Mouse (Mus musculus) forebrain, embryonic 16.5 days (tissue): Measurements from ENCODE around the gene Nod1. TPM values are rescaled to one million over a fixed set of nuclear protein-coding genes. Genes with fewer than 3 reads are reported as not detected.

Experiments
- ATAC-seq: fragments of 200-750 bp; cut with Nextera tagmentation; 2 replicates; pipeline ENCODE4 v1.8.0; 2017; ENCODE audit warnings: mild to moderate bottlenecking, moderate library complexity
- H3K27ac ChIP-seq: fragments of 300-500 bp; sonication (generic); 2 replicates; pipeline ENCODE4 v1.5.1; 2014; ENCODE audit warnings: low read length, control low read depth
- H3K27me3 ChIP-seq: fragments of 300-500 bp; sonication (generic); replicated peaks from 2 replicates; pipeline ENCODE4 v1.6.1; 2014; ENCODE audit warnings: low read length; ENCODE audit not compliant: control insufficient read depth, insufficient read depth
- H3K36me3 ChIP-seq: fragments of 300-500 bp; sonication (generic); 2 replicates; pipeline ENCODE4 v1.6.1; 2014; ENCODE audit not compliant: control insufficient read depth, insufficient read depth
- H3K4me1 ChIP-seq: fragments of 300-500 bp; sonication (generic); replicated peaks from 2 replicates; pipeline ENCODE4 v1.6.1; 2014; ENCODE audit warnings: low read length; ENCODE audit not compliant: control insufficient read depth, insufficient read depth
- H3K4me2 ChIP-seq: fragments of 300-500 bp; sonication (generic); 2 replicates; pipeline ENCODE4 v1.6.1; 2014; ENCODE audit warnings: mild to moderate bottlenecking, low read length, control low read depth
- H3K4me3 ChIP-seq: fragments of 300-500 bp; sonication (generic); replicated peaks from 2 replicates; pipeline ENCODE4 v1.5.1; 2014; ENCODE audit warnings: mild to moderate bottlenecking, low read length, control low read depth
- H3K9ac ChIP-seq: fragments of 300-500 bp; sonication (generic); replicated peaks from 2 replicates; pipeline ENCODE4 v1.6.1; 2014; ENCODE audit warnings: low read depth, low read length, control low read depth
- H3K9me3 ChIP-seq: fragments of 300-500 bp; sonication (generic); 2 replicates; pipeline ENCODE4 v1.6.1; 2016; ENCODE audit warnings: low read length; ENCODE audit not compliant: control insufficient read depth
- WGBS: fragments of 180-500 bp; shearing (Covaris S2); extraction: QIAGEN DNeasy Blood & Tissue Kit; methylation state at CpG from one replicate; pipeline ENCODE4 v1.1.7; 2014; 5-methylcytosine and 5-hydroxymethylcytosine counted together
- polyA plus RNA-seq: library from polyadenylated mRNA; unstranded; fragments of >200 nt; fragmentation: Nextera tagmentation; extraction: Ambion mirVana; gene quantifications from 2 replicates; pipeline ENCODE4 v1.2.1, GENCODE M21; 2015

Gene Nod1
- polyA plus RNA-seq, 1 experiment from 2014 or later = 2.3 TPM

DNA sequence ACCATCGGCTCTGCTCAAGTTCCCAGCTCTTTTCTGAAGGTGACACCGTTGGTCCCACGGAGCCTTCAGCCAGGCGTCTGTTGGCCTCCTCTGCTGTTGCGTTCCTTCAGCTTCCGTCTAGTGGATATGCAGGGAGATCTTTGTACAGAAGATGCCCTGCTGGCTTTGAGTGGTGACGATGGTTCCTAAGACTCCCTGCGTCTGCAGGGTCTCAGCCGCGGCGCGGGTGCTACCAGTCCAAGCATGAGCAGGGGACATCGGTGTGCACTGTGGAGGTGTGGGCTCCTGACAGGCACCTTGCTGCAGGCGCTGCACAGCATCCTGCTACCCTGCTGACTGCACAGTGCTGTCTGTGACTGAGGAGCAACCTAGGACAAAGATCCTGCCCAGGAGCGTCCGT lies 47.9 kb downstream of the Nod1 start:
- WGBS = 96% methylated on average over 16 of the region's 16 CpGs

DNA sequence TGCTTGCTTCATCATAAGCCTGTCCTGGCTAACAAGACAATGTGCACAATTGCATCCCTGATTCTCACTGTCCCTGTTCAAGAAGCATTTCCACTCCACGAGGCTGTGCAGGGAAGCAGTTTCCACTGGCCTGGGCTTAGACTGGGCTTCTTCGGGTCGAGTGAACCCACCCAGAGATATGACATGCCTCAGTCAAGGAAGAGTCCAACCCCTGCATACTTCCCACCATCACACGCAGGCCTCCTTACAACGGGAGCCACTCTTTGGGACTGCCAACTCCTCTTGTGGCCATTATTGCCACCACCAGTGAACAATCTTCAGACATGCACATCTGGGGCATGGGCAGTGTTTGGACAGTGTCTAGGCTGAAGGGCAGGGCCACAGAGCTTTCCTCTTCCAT lies 53.9 kb downstream of the Nod1 start:
- Histone ChIP-seq H3K9ac (no peak overlapping the region), H3K36me3 (no peaks in the 10 kb centered on the region), H3K27ac (no peak overlapping the region), H3K4me1 (no peaks in the 10 kb centered on the region), H3K4me3 (no peak overlapping the region), H3K9me3 (no peaks in the 10 kb centered on the region), H3K27me3 (no peaks in the 10 kb centered on the region), H3K4me2 (no peak overlapping the region)
- no peak for ATAC-seq
- 91% methylated on average over 5 of the region's 5 CpGs for WGBS

More for the DNA sequence above, 47.9 kb downstream of the Nod1 start:
- H3K36me3 ChIP-seq = no peaks in the 10 kb centered on the region
- no peak for ATAC-seq
- H3K4me2 ChIP-seq = no peak overlapping the region
- no peaks in the 10 kb centered on the region for H3K27me3 ChIP-seq
- no peaks in the 10 kb centered on the region for H3K9me3 ChIP-seq
- H3K27ac ChIP-seq = no peak overlapping the region
- H3K4me3 ChIP-seq = no peak overlapping the region
- no peak overlapping the region for H3K9ac ChIP-seq
- no peaks in the 10 kb centered on the region for H3K4me1 ChIP-seq

DNA sequence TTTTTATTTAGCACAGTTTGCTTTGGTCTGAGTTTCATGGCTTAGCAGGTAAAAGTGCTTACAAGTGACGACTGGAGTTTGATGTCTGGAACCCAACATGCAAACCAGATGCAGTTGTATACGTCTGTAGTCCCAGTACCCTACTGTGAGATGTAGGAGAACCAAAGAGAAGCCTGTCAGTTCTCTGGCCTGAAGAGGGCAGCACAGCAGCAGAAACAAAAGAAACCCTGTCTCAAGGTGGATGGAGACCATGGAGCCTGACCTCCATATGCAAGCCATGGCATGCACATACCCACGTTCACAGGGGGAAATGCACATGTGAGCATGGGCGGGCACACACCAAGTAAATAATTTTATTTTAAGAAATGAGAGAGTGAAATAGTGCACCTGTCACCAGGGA lies 54.9 kb downstream of the Nod1 start:
- H3K4me3 ChIP-seq = no peak overlapping the region
- H3K9me3 ChIP-seq = no peaks in the 10 kb centered on the region
- H3K4me1 ChIP-seq = no peaks in the 10 kb centered on the region
- H3K27ac ChIP-seq = no peak overlapping the region
- H3K9ac ChIP-seq = no peak overlapping the region
- ATAC-seq = no peak
- H3K4me2 ChIP-seq = no peak overlapping the region
- 48% methylated on average over 4 of the region's 4 CpGs for WGBS
- no peaks in the 10 kb centered on the region for H3K27me3 ChIP-seq
- no peaks in the 10 kb centered on the region for H3K36me3 ChIP-seq

DNA sequence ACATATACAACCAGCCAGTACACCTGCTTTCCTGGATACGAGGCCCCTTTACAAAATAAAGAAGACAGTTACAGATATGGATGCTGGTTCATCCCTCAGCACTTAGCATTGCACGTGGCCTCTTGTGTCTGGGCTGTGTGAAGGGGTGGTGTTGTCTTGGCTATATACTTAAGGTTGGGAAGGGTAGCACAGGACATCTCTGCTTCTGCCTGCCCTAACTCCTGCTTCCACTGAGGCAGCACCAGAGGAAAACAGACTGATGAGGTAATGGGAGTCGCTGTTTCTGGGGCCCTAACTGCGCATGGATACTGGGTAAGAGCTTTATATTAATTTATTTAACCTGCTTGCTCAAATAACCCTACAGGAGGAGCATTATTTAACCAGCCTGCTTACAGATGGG lies 55.5 kb downstream of the Nod1 start:
- H3K36me3 ChIP-seq = no peaks in the 10 kb centered on the region
- no peak overlapping the region for H3K4me3 ChIP-seq
- H3K4me1 ChIP-seq = no peaks in the 10 kb centered on the region
- no peak overlapping the region for H3K9ac ChIP-seq
- no peaks in the 10 kb centered on the region for H3K9me3 ChIP-seq
- WGBS = 83% methylated on average over 4 of the region's 4 CpGs
- no peak overlapping the region for H3K27ac ChIP-seq
- no peak for ATAC-seq
- no peak overlapping the region for H3K4me2 ChIP-seq
- H3K27me3 ChIP-seq = no peaks in the 10 kb centered on the region

DNA sequence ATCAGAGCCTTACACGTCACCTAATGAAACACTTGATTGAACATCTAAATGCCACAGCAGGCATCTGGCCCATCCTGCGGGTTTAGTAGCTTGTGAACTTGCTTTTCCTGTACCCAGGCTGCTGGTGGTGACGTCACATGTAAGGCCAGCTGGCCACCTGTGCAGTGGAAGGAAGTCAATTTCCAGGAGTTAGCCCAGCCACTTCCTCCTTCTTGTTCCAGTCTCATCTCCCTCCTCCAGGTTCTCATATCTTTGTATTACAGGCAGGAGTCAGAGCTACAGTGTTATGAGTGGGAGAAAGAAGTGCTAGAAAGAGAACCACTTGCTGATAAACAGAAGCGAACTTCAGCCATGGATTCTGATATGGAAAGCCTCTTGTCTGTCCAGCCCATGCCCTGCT lies 56.2 kb downstream of the Nod1 start:
- Histone ChIP-seq H3K4me1 (no peaks in the 10 kb centered on the region), H3K4me2 (no peak overlapping the region), H3K4me3 (no peak overlapping the region), H3K36me3 (no peaks in the 10 kb centered on the region), H3K27me3 (no peaks in the 10 kb centered on the region), H3K27ac (no peak overlapping the region), H3K9me3 (no peaks in the 10 kb centered on the region), H3K9ac (no peak overlapping the region)
- WGBS = 70% methylated on average over 4 of the region's 4 CpGs
- no peak for ATAC-seq

DNA sequence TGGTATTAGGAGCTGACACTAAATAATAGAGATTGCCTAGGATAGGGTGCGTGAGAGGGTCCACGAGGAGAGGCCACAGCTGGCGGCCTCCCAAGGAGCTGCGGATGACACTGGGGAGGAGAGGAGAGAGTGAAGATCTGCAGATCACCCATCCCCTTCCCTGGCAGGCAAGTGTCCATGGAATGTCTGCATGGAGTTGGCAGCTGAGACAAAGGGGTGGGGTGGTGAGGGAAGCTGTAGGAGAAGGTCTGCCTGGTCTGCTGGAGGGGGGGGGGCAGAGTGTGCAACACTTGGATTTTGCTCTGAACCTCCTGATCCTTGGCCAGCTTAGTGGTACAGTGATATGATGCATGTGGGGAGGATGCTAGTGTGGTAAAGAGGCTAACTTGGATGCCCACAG lies 57.4 kb downstream of the Nod1 start:
- H3K27ac ChIP-seq = no peak overlapping the region
- no peak overlapping the region for H3K4me2 ChIP-seq
- no peak overlapping the region for H3K4me3 ChIP-seq
- no peaks in the 10 kb centered on the region for H3K36me3 ChIP-seq
- ATAC-seq = no peak
- H3K9ac ChIP-seq = no peak overlapping the region
- no peaks in the 10 kb centered on the region for H3K27me3 ChIP-seq
- no peaks in the 10 kb centered on the region for H3K9me3 ChIP-seq
- WGBS = 96% methylated on average over 4 of the region's 4 CpGs
- H3K4me1 ChIP-seq = no peaks in the 10 kb centered on the region

DNA sequence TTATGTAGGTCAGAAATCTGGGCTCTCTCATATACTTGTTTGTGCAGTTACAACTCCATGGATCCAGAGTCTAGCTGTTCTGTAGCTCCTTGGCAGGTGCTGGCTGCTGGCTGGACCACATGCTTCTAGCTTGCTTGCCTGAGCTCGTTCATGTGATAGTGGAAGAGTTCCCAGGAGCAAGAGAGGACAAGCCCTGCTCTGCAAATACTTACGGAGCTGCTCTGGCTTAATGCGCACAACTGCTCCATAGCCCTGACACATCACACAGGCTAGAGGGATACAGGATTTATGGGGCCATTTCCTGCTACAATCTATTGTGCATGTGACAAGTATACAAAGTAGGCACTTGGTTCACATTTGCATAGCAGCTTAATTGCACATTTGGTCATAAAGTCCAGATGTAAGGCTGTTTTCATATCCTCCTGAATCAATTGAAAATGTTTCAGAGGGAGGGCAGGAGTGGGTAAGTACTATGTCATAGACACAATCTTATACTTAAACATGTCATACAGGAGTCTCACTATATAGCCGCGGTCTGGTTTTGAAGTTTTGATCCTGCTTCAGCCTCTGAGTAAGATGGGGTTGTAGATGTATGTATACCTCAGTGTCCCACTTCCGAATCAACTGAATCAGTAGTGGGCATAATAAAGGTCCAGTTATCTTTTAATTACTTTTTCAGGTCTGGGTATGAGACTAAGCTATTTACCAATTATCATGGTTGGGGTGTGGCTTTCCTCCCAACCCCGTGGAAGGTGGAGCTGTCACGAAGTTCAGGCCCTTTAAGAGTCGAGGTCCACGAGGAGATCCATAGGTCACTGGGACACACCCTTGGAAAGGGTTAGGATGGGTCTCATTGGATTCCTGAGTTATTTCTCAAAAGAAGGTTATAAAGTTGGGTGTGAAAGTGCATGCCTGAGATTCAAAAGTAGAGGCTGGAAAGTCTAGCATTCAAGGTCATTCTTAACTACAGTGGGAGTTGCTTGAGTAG lies 66.1 kb downstream of the Nod1 start:
- H3K36me3 ChIP-seq = no peaks in the 10 kb centered on the region
- H3K4me2 ChIP-seq = no peak overlapping the region
- no peak for ATAC-seq
- H3K9ac ChIP-seq = no peak overlapping the region
- no peaks in the 10 kb centered on the region for H3K27me3 ChIP-seq
- no peak overlapping the region for H3K27ac ChIP-seq
- no peak overlapping the region for H3K4me3 ChIP-seq
- WGBS = 86% methylated on average over 10 of the region's 10 CpGs
- no peaks in the 10 kb centered on the region for H3K9me3 ChIP-seq
- H3K4me1 ChIP-seq = peaks cover 3% of the 10 kb centered on the region; the same call in 1 of the 2 replicates

DNA sequence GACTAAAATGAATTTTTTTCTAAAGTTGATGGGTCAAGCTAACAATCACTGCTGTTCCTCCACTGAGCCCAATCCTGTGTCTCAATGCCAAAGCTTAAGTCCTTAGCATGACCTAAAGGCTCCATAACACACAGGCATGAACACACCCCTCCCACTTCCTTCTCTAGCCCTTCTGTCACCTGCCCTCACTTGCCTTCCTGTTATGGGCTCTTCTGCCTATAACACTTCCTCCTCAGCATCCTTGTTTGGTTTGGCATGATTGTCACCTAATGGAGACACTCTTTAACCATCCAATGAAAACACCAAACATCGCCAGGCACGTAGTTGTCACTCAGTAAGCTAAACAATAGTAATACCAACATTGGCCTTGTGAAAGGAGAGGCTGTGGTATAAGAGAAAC lies 69.9 kb downstream of the Nod1 start:
- no peak overlapping the region for H3K4me3 ChIP-seq
- no peak overlapping the region for H3K4me2 ChIP-seq
- no peak for ATAC-seq
- peaks cover 11% of the 10 kb centered on the region for H3K4me1 ChIP-seq
- no peak overlapping the region for H3K9ac ChIP-seq
- 88% methylated on average over 2 of the region's 2 CpGs for WGBS
- no peaks in the 10 kb centered on the region for H3K27me3 ChIP-seq
- H3K27ac ChIP-seq = no peak overlapping the region
- no peaks in the 10 kb centered on the region for H3K9me3 ChIP-seq
- H3K36me3 ChIP-seq = no peaks in the 10 kb centered on the region

DNA sequence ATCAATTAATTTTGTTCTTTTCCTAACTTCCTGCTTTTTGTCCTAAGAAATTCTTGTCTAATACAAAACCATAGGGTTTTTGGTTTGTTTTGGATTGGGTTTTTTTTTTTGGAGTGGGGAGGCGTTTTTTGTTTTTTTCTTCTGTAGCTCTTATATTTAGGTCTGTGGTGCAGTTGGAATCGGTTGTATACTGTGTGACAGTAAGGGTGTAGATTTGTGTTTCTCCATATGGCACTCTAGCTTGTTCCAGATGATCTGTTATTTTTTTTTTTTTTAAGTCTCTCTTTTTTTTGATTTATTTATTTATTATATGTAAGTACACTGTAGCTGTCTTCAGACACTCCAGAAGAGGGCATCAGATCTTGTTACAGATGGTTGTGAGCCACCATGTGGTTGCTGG lies 72.2 kb downstream of the Nod1 start:
- Histone ChIP-seq H3K9me3 (no peaks in the 10 kb centered on the region), H3K36me3 (no peaks in the 10 kb centered on the region), H3K27ac (no peak overlapping the region), H3K4me2 (no peak overlapping the region), H3K27me3 (no peaks in the 10 kb centered on the region), H3K4me3 (no peak overlapping the region), H3K4me1 (peaks cover 9% of the 10 kb centered on the region), H3K9ac (no peak overlapping the region)
- ATAC-seq = peak; percentile 64; the same call in 1 of the 2 replicates
- 67% methylated on average over 2 of the region's 2 CpGs for WGBS
